Mouse (Mus musculus) heart, postnatal 25 days (tissue): ENCODE results near the gene Sptssb. TPM values are rescaled to one million over a fixed set of nuclear protein-coding genes. Genes with fewer than 3 reads are reported as not detected.

Experiments
- total RNA-seq, 2 experiments: library from RNA; stranded (reverse); gene quantifications; 2 replicates each; pipeline ENCODE4 v1.2.3; 2021

Gene Sptssb
- total RNA-seq, 2 experiments from 2014 or later, result not detected

Other genes starting within 250 kb of the Sptssb start
- 10 to 100 TPM; 33.7 to 34.9 TPM for gene Nmd3, start 138.0 kb downstream of the Sptssb start, total RNA-seq
- gene Otol1, start 147.7 kb upstream of the Sptssb start, total RNA-seq, result not detected